Mouse (Mus musculus) urinary bladder, postnatal 14 days (tissue): ENCODE measurements around the gene Cyp24a1.
A peak's percentile ranks its signal among the peaks of the same experiment; 100 is the strongest.
"Not testable (repeated sequence)": the region's sequence is repeated elsewhere in the genome, so short reads cannot be mapped to it uniquely, and the experiment has no call there.

Source experiments
- DNase-seq: peaks from one replicate; pipeline ENCODE4 v3.0.0; 2021; ENCODE audit warnings: low spot score

Gene Cyp24a1

GRCm38 (mm10) chr2:170494784-170495710, 1.9 kb downstream of the Cyp24a1 start:
- DNase-seq: no peak

DNA sequence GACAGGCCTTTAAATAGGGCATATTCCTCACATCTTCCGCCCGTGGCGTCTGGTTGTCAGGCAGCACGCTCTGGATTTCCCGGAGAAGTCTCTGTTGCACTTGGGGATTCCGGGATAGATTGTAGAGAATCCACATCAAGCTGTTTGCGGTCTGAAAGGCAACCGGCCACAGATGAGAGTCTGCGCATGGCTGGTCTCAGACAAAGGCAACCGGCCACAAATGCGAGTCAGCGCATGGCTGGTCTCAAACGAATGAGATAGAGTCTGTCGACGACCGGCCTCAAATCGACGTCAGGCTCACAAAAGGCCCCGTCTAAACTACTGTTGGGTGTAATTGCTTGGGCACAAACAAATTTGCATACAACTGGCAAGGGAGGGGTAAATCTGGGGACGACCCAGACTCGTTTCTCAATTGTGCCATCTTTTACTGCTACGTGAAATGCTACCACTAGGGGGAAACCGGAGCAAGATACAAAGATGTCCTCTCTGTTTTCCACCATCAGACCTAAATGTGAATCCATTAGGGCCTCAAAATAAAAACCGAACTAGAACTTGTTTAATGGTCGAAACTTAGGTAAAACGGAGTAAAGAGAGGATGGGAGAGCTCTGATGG, 8.9 kb downstream of the Cyp24a1 start:
- no peak for DNase-seq

DNA sequence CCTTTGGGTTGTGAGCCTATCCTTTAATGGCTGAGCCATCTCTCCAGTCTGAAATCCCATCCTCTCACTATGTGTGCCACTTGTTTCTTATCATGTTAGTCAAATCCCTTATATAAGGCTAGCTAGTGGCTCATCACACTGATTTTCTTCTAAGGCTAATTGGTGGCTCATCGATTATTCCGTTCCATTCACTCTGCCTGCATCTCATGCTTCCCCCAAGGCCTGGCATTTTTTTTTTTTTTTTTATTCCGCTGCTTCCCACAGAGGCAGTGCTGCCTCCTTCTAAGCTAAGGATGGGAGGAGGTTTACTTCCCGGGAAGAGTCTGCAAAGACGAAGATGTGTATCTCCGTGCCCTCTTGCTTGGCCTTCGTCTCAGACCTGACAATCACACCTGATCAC, 9.7 kb downstream of the Cyp24a1 start:
- no peak for DNase-seq

GRCm38 (mm10) chr2:170483914-170484313, 13.0 kb downstream of the Cyp24a1 start:
- no peak for DNase-seq

GRCm38 (mm10) chr2:170482019-170482540, 14.9 kb downstream of the Cyp24a1 start:
- no peak for DNase-seq

DNA sequence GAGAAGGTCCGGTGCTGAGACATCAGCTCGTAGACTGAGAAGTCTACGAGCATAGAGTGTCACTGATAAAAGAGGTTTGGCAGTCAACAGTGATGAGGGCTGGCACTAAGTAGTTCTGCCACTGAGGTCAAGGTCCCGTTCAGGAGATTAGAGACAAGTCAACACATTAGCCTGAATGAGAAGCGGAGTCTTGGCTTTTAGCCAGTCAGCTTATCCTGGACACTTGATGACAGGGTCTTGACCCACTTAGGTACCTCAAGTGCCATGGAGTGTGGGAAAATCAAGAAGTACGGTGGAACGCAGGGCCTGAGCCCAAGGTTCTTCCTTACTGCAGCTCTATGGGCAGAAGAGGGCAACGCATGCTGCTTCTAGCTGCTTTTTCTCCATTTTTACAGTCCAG, 20.3 kb downstream of the Cyp24a1 start:
- DNase-seq: no peak

GRCm38 (mm10) chr2:170476215-170476614, 20.7 kb downstream of the Cyp24a1 start:
- DNase-seq: peak; percentile 21

DNA sequence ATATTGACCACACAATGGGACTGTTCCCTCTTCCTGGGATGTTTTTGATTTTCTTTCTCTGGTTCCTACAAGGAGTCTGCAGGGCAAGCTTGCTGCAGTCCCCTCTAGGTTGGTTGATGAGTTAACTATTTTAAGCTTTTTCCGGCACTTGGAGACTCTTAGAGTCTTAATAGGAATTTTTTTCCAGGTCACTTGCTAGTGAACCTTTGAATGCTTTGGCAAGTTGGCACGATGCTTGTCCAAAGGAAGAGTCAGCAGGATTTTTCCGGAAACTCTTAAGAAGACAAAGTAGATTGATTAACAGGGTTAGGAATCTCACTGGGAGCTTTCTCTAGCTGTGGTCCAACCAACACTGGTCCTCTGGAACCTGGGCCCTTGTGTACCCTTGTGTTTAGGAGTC, 21.8 kb downstream of the Cyp24a1 start:
- no peak for DNase-seq

- DNase-seq: no peak
Observed at GRCm38 (mm10) chr2:170474125-170474524, 22.8 kb downstream of the Cyp24a1 start.

DNA sequence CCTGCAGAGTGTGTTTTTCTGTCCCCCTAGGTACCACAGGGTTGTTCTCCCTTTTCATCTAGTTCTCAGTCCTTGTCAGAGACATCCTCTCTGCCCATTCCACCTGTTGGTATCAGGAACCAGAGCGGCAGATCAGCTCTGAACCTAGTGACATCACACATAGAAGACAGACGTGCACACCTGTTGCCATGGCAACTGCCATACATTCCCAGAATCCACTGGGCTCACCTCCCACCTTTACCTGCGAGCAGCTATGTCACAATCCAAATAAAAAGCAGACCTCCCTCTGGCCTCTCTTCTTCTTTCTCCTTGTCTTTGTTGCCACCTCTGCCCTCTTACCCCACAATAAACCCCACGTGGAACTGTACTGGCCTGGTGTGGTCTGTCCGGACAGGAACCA, 26.4 kb downstream of the Cyp24a1 start:
- no peak for DNase-seq

- peak; percentile 66 for DNase-seq
Observed at GRCm38 (mm10) chr2:170469616-170470308, 27.2 kb downstream of the Cyp24a1 start.

DNA sequence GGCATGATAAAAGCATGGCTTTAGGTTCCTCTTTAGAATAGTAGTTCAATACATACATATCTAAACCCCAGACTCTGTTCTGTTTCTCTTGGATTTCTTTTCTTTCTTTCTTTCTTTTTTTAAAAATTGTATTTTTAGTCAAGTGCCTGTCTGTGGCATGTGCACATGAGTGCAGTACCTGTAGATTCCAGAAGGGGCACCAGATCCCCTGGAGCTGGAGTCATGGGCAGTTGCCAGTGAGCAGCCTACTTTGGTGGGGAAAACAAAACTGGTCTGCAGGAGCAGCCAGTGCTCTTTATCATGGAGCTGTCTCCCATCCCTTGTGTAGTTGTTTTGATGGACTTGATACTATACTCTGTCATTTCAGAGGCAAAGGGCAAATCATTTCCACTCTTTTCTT, 28.9 kb downstream of the Cyp24a1 start:
- peak; percentile 17 for DNase-seq

DNA sequence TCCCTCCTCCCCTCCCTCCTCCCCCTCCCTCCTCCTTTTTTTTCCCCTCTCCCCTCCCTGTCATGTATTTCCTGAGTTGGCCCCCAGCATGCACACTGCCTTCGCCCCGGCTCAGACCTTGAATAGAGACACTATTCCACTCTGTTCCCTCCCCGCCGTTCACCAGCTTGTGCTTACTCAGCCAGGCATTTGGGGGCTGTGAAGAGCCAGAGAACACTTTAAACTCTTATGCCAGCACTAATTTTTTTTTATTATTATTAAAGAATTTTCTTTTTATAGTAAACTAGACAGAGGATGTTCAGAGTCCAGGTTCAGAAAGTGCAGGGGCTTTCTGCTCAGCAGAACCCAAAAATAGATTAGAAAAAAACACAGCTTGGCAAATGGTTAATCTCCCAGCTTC, 32.1 kb downstream of the Cyp24a1 start:
- no peak for DNase-seq

GRCm38 (mm10) chr2:170461652-170462051, 35.3 kb downstream of the Cyp24a1 start:
- DNase-seq: no peak

GRCm38 (mm10) chr2:170459805-170460204, 37.1 kb downstream of the Cyp24a1 start:
- no peak for DNase-seq

DNA sequence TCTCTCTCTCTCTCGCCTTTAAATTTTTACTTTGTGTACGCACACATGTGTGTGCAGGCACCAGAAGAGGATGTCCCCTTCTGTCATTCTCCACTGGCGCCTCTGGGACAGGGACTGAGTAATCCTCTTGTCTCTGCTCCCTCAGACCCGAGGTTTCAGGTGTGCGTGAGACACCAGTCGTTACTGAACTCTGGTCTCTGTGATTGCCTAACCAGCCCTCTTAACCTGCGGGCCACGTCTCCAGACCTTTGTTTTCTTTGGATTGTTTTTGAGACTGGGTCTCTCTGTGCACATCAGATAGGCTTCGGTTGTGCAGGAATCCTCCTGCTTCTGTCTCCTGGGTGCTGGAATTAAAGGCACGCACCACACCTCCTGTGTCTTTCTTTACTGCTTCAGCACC, 37.8 kb downstream of the Cyp24a1 start:
- DNase-seq: no peak

- DNase-seq: not testable (repeated sequence)
Observed at GRCm38 (mm10) chr2:170453809-170454208, 43.1 kb downstream of the Cyp24a1 start.

DNA sequence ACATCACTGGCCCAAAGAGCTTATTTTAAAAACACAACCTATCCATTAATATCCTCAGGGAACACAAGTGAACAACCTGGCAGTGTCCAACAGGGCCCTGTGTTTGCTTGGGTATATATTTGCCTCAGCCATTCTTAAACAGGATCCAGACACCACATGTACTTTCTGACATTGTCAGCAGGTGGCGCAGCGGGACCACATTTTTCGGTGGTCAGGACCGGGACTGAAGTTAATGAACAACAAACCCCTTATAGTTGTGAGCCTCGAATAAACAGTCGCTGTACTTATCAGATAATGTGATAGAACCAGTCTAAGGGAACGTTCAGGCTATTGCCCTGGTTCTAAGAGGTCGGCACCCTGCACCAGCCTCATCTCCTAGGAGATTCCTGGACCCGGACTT, 46.0 kb downstream of the Cyp24a1 start:
- peak; percentile 75 for DNase-seq

DNA sequence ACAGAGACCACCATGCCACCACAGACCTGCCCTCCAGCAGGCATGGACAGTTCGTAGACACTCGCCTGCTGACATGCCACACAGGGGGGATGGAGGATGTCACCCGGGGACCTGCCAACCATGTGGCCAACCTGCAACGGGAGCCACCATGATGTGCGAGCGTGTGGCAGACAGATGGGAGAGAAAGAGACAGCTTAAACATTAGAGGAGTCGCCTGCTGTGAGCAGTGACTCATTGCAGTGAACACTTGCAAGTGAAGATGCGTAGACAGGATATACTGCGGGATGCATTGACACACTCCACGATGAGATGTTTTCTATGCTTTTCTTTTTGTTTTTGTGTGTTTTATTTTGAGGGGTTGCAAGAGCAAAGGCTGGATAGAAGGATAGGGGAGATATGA, 49.3 kb downstream of the Cyp24a1 start:
- no peak for DNase-seq

DNA sequence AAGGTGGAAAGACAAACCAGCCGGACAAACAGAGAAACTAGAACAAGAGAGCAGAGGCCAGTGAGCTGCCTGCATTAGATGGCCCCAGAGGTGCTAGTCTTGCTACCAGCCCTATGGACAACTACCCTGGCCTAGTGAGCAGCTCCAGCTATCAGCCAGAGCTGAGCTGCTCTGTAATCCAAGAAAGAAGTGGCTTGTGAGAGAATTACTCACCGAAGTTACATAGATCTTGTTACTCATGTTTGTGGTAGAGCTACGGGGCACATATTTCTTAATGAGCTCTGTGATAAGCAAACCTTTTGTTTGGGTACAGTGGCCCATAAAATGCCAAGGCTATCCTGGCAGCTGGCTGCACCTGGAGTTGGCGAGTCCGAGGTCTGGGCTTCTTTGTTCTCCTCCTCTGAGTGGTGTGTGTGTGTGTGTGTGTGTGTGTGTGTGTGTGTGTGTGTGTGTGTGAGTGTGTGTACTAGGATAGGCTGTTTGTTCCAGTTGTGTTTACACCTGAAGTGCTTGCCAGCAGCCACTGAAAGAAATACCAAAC, 50.0 kb downstream of the Cyp24a1 start:
- DNase-seq: no peak

DNA sequence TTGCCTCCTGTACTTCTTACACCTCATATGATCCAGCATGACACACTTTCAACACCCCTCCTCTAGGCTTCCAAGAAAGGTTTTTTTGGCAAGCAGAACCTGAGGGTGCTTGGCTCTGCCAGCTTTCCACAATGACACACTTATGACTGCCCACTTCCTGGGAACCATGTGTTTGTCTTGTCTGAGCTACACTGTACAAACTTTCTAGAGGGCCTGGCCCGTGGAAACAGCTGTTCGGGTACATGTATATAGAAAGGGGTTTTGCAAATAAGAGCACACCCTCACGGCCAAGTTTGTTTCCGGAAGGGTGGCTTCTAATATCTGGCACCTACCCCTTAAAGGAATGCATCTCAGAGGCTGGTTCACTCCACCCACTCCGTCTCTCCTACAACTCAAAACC, 51.1 kb downstream of the Cyp24a1 start:
- DNase-seq: no peak

- peak; percentile 29 for DNase-seq
Observed at GRCm38 (mm10) chr2:170442535-170442934, 54.4 kb downstream of the Cyp24a1 start.
